Mouse (Mus musculus) c-Kit-positive CD71-positive TER-119-positive erythroid progenitor cells, embryonic 14.5 days (primary cell): Measurements from ENCODE around the gene Olfr994.

Experiments used
- DNase-seq: peaks from one replicate; pipeline ENCODE4 v3.0.0-alpha.2; 2013; ENCODE audit warnings: low spot score

Olfr994 gene

GRCm38 (mm10) chr2:85436351-85436750 lies at the start of gene Olfr994:
Gene Olfr994, minus strand, starts transcription at chr2:85436451.
- DNase-seq, result no peak

- DNase-seq, result no peak
Observed at GRCm38 (mm10) chr2:85466801-85467325, 30.6 kb upstream of the Olfr994 start.

GRCm38 (mm10) chr2:85443539-85443938 lies 7.3 kb upstream of the Olfr994 start, which contains the start of gene Olfr995:
Gene Olfr995, minus strand, starts transcription at chr2:85443639.
- DNase-seq, result no peak

- DNase-seq, result no peak
Observed at GRCm38 (mm10) chr2:85442546-85442945, 6.3 kb upstream of the Olfr994 start.

- DNase-seq, result no peak
Observed at GRCm38 (mm10) chr2:85425893-85426292, 10.4 kb downstream of the Olfr994 start.

GRCm38 (mm10) chr2:85414777-85415176 lies 21.5 kb downstream of the Olfr994 start, which contains the start of gene Olfr993:
Gene Olfr993, minus strand, starts transcription at chr2:85414877.
- no peak for DNase-seq

- DNase-seq, result no peak
Observed at GRCm38 (mm10) chr2:85409369-85409768, 26.9 kb downstream of the Olfr994 start, which contains the start of gene Olfr992. Gene Olfr992, minus strand, starts transcription at chr2:85409469.
